ENCODE assay signal across 12 mouse cellular contexts in the genomic region with DNA sequence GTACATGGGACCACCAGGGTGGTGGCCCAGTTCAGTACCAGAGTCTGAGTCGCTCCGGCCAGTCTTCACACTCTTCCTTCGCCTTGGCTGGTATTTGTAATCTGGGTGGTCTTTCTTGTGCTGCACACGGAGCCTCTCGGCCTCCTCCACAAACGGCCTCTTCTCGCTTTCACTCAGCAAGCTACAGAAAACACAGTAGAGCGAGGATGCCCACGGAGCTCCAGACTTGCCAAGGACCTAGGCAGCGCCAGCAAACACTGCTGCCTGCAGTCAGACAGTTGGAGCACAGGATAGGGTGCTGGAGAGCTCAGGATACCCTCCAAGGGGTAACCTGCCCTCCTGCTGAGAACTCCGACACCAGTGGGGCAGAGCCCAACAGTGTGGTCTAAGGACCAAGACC. TPM values are rescaled to one million over a fixed set of nuclear protein-coding genes. Genes with fewer than 3 reads are reported as not detected.
A peak's percentile ranks its signal among the peaks of the same experiment; 100 is the strongest.
DNase-seq lines count a peak whose midpoint lies in the region; ATAC-seq and TF ChIP-seq lines count a peak whose summit lies in the region.
"Had no signal": no experiment of that assay in that cellular context is flagged by ENCODE, and none has a peak within 500 bp of the region (broad histone marks: within the 10 kb centered on the region; RNA-seq: fewer than 3 reads in every experiment).

No protein-coding gene starts in this region.

- intact Hi-C loops in heart, postnatal 36 days (cut with DNase I) = loop anchor here (2.0 kb wide), 1 partner anchor 130 kb away; no protein-coding TSS in a partner anchor
- intact Hi-C loops in gastrocnemius, postnatal 36 days (cut with DNase I) = no loop called here

- 0 out of 2 replicates have a peak overlapping the region, but pooled peaks have one; percentile 93 for H3K4me2 ChIP-seq in heart, embryonic 13.5 days
- H3K4me2 ChIP-seq in forebrain, embryonic 15.5 days (replicated peaks) = peak overlapping the region; percentile 74
- peak overlapping the region; percentile 92 for H3K4me2 ChIP-seq in midbrain, embryonic 13.5 days (replicated peaks)
- H3K4me2 ChIP-seq: liver, embryonic 15.5 days had no signal

- 82% methylated on average over 11 of the region's 11 CpGs for WGBS in heart, embryonic 13.5 days
- WGBS in forebrain, embryonic 15.5 days = 29% methylated on average over 11 of the region's 11 CpGs
- WGBS in midbrain, embryonic 13.5 days = 73% methylated on average over 11 of the region's 11 CpGs

- H3K27ac ChIP-seq in heart, embryonic 13.5 days (replicated peaks) = no peak overlapping the region
- H3K27ac ChIP-seq in forebrain, embryonic 15.5 days (replicated peaks) = peak overlapping the region; percentile 71
- no peak overlapping the region for H3K27ac ChIP-seq in midbrain, embryonic 13.5 days
- H3K27ac ChIP-seq: liver, embryonic 15.5 days had no signal

- H3K9ac ChIP-seq in heart, embryonic 13.5 days = peak overlapping the region; percentile 28; the same call in 1 of the 2 replicates
- H3K9ac ChIP-seq in forebrain, embryonic 15.5 days (replicated peaks) = peak overlapping the region; percentile 53
- H3K9ac ChIP-seq in midbrain, embryonic 13.5 days (replicated peaks) = no peak overlapping the region; the same call in 1 of the 2 replicates
- H3K9ac ChIP-seq: liver, embryonic 15.5 days had no signal

- TF ChIP-seq CTCF in brain, embryonic 14.5 days (IDR thresholded peaks at IDR 0.05; ENCODE audit: borderline replicate concordance, extremely low read depth, insufficient read depth, insufficient read length) = no peak

- peaks cover 59% of the 10 kb centered on the region for H3K27me3 ChIP-seq in heart, embryonic 13.5 days (replicated peaks)
- H3K27me3 ChIP-seq in forebrain, embryonic 15.5 days = 0 out of 2 replicates have a peak, but pooled peaks cover 3% of the 10 kb centered on the region
- H3K27me3 ChIP-seq in midbrain, embryonic 13.5 days = peaks cover 60% of the 10 kb centered on the region

- no peaks in the 10 kb centered on the region for H3K36me3 ChIP-seq in heart, embryonic 13.5 days
- no peaks in the 10 kb centered on the region for H3K36me3 ChIP-seq in forebrain, embryonic 15.5 days
- H3K36me3 ChIP-seq in midbrain, embryonic 13.5 days = no peaks in the 10 kb centered on the region
- H3K36me3 ChIP-seq: liver, embryonic 15.5 days had no signal

- DNase-seq in heart, postnatal 36 days = no peak
- peak; percentile 31 for DNase-seq in brain, embryonic 14.5 days (ENCODE audit: low read depth)
- DNase-seq in thymus, postnatal 36 days = no peak
- no peak for DNase-seq in thymus, adult 18-20 months
- DNase-seq in gastrocnemius, postnatal 36 days = no peak

- H3K4me3 ChIP-seq in heart, embryonic 13.5 days = no peak overlapping the region
- peak overlapping the region; percentile 44 for H3K4me3 ChIP-seq in forebrain, embryonic 15.5 days
- peak overlapping the region; percentile 49 for H3K4me3 ChIP-seq in midbrain, embryonic 13.5 days (replicated peaks)
- H3K4me3 ChIP-seq: liver, embryonic 15.5 days had no signal

- no peaks in the 10 kb centered on the region for H3K9me3 ChIP-seq in heart, embryonic 13.5 days
- H3K9me3 ChIP-seq in forebrain, embryonic 15.5 days = no peaks in the 10 kb centered on the region
- H3K9me3 ChIP-seq in midbrain, embryonic 13.5 days = no peaks in the 10 kb centered on the region
- H3K9me3 ChIP-seq: liver, embryonic 15.5 days had no signal

- TF ChIP-seq POLR2A in brain, embryonic 14.5 days (IDR thresholded peaks at IDR 0.05; ENCODE audit: borderline replicate concordance, extremely low read depth, insufficient read depth, insufficient read length, poor library complexity, severe bottlenecking) = no peak

- no peak for ATAC-seq in heart, embryonic 13.5 days (ENCODE audit: extremely low read depth, insufficient number of reproducible peaks, low FRiP score, low TSS enrichment)
- ATAC-seq in forebrain, embryonic 15.5 days (replicated peaks) = no peak
- no peak for ATAC-seq in midbrain, embryonic 13.5 days

- peaks cover 44% of the 10 kb centered on the region for H3K4me1 ChIP-seq in heart, embryonic 13.5 days
- H3K4me1 ChIP-seq in forebrain, embryonic 15.5 days = peaks cover 67% of the 10 kb centered on the region
- H3K4me1 ChIP-seq in midbrain, embryonic 13.5 days (replicated peaks) = peaks cover 63% of the 10 kb centered on the region

RNA-seq across cellular contexts. Expression of a gene that starts 1.6 kb away (rescaled TPM):
- 0.53 and 1.5 TPM in 2 replicates for polyA plus RNA-seq in heart, embryonic 13.5 days (2015; fragmentation: Nextera tagmentation; extraction: Ambion mirVana)
- under 1 TPM; 0.33 to 0.49 TPM for total RNA-seq in heart, postnatal 36 days (2021)
- polyA plus RNA-seq in brain, embryonic 14.5 days (2012; rRNA removed) = 17.6 and 17.9 TPM in 2 replicates
- polyA plus RNA-seq in forebrain, embryonic 15.5 days (2015; fragmentation: Nextera tagmentation; extraction: Ambion mirVana) = 24.0 and 26.9 TPM in 2 replicates
- polyA plus RNA-seq in midbrain, embryonic 13.5 days (2015; fragmentation: Nextera tagmentation; extraction: Ambion mirVana) = 5.2 and 7.9 TPM in 2 replicates
- 1 to 10 TPM; 1.9 to 2.0 TPM for total RNA-seq in gastrocnemius, postnatal 36 days (2021)
- total RNA-seq: CH12.LX; hematopoietic stem cell, adult 5-6 weeks; neutrophil, adult 5-6 weeks had no signal

RNA-seq across cellular contexts. Expression of a gene that starts 10.0 kb away (rescaled TPM):
- 30.2 and 35.7 TPM in 2 replicates for polyA plus RNA-seq in heart, embryonic 13.5 days (2015; fragmentation: Nextera tagmentation; extraction: Ambion mirVana)
- total RNA-seq in heart, postnatal 36 days (2021) = 10 to 100 TPM; 27.4 to 33.8 TPM
- 11.7 and 16.0 TPM in 2 replicates for polyA plus RNA-seq in brain, embryonic 14.5 days (2012; rRNA removed)
- polyA plus RNA-seq in forebrain, embryonic 15.5 days (2015; fragmentation: Nextera tagmentation; extraction: Ambion mirVana) = 17.0 and 18.1 TPM in 2 replicates
- polyA plus RNA-seq in midbrain, embryonic 13.5 days (2015; fragmentation: Nextera tagmentation; extraction: Ambion mirVana) = 20.6 and 22.9 TPM in 2 replicates
- total RNA-seq in gastrocnemius, postnatal 36 days (2021) = 10 to 100 TPM; 13.1 to 13.9 TPM
